Mouse (Mus musculus) forebrain, embryonic 10.5 days (tissue): ENCODE results near the gene Rnf126. TPM values are rescaled to one million over a fixed set of nuclear protein-coding genes. Genes with fewer than 3 reads are reported as not detected.

Source experiments
- DNase-seq: peaks from one replicate; pipeline ENCODE4 v3.0.0-alpha.2; 2017; ENCODE audit warnings: low spot score; ENCODE audit errors: extremely low spot score
- H3K27ac ChIP-seq: fragments of 300-500 bp; sonication (generic); 2 replicates; pipeline ENCODE4 v1.5.1; 2016; ENCODE audit warnings: mild to moderate bottlenecking
- H3K27me3 ChIP-seq: fragments of 300-500 bp; sonication (generic); 2 replicates; pipeline ENCODE4 v1.6.1; 2016; ENCODE audit warnings: mild to moderate bottlenecking; ENCODE audit not compliant: poor library complexity, severe bottlenecking
- H3K36me3 ChIP-seq: fragments of 300-500 bp; sonication (generic); replicated peaks from 2 replicates; pipeline ENCODE4 v1.6.1; 2016; ENCODE audit warnings: mild to moderate bottlenecking, moderate library complexity
- H3K4me1 ChIP-seq: fragments of 300-500 bp; sonication (generic); 2 replicates; pipeline ENCODE4 v1.6.1; 2016
- H3K4me3 ChIP-seq: fragments of 300-500 bp; sonication (generic); 2 replicates; pipeline ENCODE4 v1.5.1; 2016; ENCODE audit warnings: mild to moderate bottlenecking, moderate library complexity
- H3K9me3 ChIP-seq: fragments of 300-500 bp; sonication (generic); 2 replicates; pipeline ENCODE4 v1.6.1; 2016; ENCODE audit warnings: mild to moderate bottlenecking, moderate library complexity
- WGBS: fragments of 180-500 bp; shearing (Covaris S2); methylation state at CpG from one replicate; pipeline ENCODE4 v1.1.7; 2016; 5-methylcytosine and 5-hydroxymethylcytosine counted together
- polyA plus RNA-seq: library from polyadenylated mRNA; unstranded; fragments of >200 nt; fragmentation: Nextera tagmentation; extraction: Ambion mirVana; gene quantifications from 2 replicates; pipeline ENCODE4 v1.2.1, GENCODE M21; 2016

Rnf126 gene
- polyA plus RNA-seq, 1 experiment from 2014 or later: 92.4 TPM

DNA sequence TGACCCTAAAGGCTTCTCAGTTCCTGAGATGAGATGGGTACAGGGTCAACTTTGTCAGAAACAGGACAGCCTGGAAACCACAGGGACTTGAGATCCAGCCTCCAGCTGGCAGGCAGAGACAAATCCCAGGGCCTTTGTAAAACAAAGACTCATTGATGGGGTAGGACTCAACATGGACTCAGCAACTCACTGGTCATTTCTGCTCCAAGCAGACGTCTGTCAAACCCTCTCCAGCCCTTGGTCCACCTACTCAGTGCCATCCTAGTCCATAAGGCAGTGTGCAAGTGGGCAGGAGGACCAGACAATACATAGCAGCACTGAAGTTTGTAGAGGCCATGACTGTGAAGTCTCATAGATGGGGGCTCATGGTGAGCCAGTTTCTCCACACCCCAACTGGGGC lies 53.6 kb downstream of the Rnf126 start:
- Histone ChIP-seq H3K4me3 (no peak overlapping the region), H3K9me3 (no peaks in the 10 kb centered on the region), H3K4me1 (peaks cover 31% of the 10 kb centered on the region), H3K36me3 (peaks cover 44% of the 10 kb centered on the region), H3K27ac (no peak overlapping the region), H3K27me3 (peaks cover 45% of the 10 kb centered on the region)
- DNase-seq: no peak
- 33% methylated on average over 1 of the region's 1 CpGs for WGBS

GRCm38 (mm10) chr10:79712499-79713126 lies 54.1 kb downstream of the Rnf126 start:
- 9% methylated on average over 4 of the region's 6 CpGs for WGBS
- no peak overlapping the region for H3K4me3 ChIP-seq
- H3K27me3 ChIP-seq: peaks cover 40% of the 10 kb centered on the region
- peak; percentile 81 for DNase-seq
- H3K36me3 ChIP-seq: peaks cover 50% of the 10 kb centered on the region
- H3K27ac ChIP-seq: no peak overlapping the region
- peaks cover 33% of the 10 kb centered on the region for H3K4me1 ChIP-seq
- no peaks in the 10 kb centered on the region for H3K9me3 ChIP-seq

DNA sequence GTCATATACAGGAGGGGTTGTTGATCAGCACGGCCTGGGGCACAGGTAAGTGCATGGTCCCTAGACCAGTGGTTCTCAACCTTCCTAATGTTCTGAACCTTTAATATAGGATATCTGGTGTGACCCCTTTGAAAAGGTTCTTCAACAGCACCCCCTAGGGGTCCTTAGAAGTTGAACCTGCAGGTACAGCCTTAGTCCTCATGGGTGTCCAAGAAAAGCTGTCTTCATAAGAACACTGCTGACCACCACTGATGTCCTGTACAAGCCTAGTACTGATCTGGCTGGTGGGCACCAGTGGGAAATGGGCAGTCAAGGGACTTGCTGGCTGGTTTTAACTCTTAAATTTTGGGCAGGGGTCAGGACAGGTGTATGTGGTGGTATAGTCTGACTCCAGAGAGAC lies 54.7 kb downstream of the Rnf126 start:
- Histone ChIP-seq H3K36me3 (peaks cover 56% of the 10 kb centered on the region), H3K4me1 (peaks cover 33% of the 10 kb centered on the region), H3K27ac (no peak overlapping the region), H3K4me3 (no peak overlapping the region), H3K9me3 (no peaks in the 10 kb centered on the region), H3K27me3 (peaks cover 34% of the 10 kb centered on the region)
- DNase-seq: no peak
- 84% methylated on average over 1 of the region's 1 CpGs for WGBS

DNA sequence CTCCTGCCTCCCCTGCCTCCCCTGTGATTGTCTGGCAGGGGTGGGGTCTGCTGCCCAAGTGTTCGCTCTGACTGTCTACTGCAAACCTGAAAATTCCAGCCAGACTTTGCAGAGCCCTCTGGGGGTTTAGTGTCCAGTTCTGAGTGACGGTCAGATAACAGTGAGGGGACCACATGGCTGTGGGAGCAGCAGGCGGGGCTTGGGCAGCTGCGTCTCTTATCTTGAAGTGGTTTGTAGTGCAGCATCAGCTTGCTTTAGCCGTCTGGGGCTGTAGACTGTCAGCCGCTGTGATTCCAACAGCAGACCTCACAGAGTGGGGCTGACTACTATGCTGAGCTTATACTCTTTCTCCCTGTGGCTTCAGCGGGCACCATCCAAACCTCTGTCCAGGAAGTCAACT lies 57.4 kb downstream of the Rnf126 start:
- 86% methylated on average over 7 of the region's 7 CpGs for WGBS
- DNase-seq: no peak
- H3K27me3 ChIP-seq: peaks cover 6% of the 10 kb centered on the region
- peaks cover 67% of the 10 kb centered on the region for H3K36me3 ChIP-seq
- H3K4me3 ChIP-seq: no peak overlapping the region; the same call in 1 of the 2 replicates
- peaks cover 47% of the 10 kb centered on the region for H3K4me1 ChIP-seq
- no peak overlapping the region for H3K27ac ChIP-seq
- H3K9me3 ChIP-seq: no peaks in the 10 kb centered on the region

- Histone ChIP-seq H3K4me3 (no peak overlapping the region; the same call in 1 of the 2 replicates), H3K9me3 (no peaks in the 10 kb centered on the region), H3K4me1 (peaks cover 50% of the 10 kb centered on the region), H3K27ac (0 out of 2 replicates have a peak overlapping the region, but pooled peaks have one; percentile 20), H3K36me3 (peaks cover 67% of the 10 kb centered on the region), H3K27me3 (0 out of 2 replicates have a peak, but pooled peaks cover under 1% of the 10 kb centered on the region)
- no peak for DNase-seq
- 91% methylated on average over 21 of the region's 21 CpGs for WGBS
Measured at GRCm38 (mm10) chr10:79708668-79709067, 58.1 kb downstream of the Rnf126 start.

Other genes starting within 250 kb of the Rnf126 start
- gene Plpp2, start 233.2 kb downstream of the Rnf126 start, polyA plus RNA-seq: 26.0 and 28.8 TPM in 2 replicates
- 65.0 and 73.5 TPM in 2 replicates for gene Mier2, start 211.8 kb downstream of the Rnf126 start, polyA plus RNA-seq
- gene Theg, start 179.6 kb downstream of the Rnf126 start, polyA plus RNA-seq: not detected in 2 replicates
- gene C2cd4c, start 152.9 kb downstream of the Rnf126 start, polyA plus RNA-seq: not detected in 2 replicates
- 9.5 and 12.4 TPM in 2 replicates for gene Shc2, start 129.0 kb downstream of the Rnf126 start, polyA plus RNA-seq
- not detected in 2 replicates for gene Odf3l2, start 121.2 kb downstream of the Rnf126 start, polyA plus RNA-seq
- 0.90 and 1.5 TPM in 2 replicates for gene Madcam1, start 102.4 kb downstream of the Rnf126 start, polyA plus RNA-seq
- gene Tpgs1, start 97.6 kb downstream of the Rnf126 start, polyA plus RNA-seq: 59.7 and 63.8 TPM in 2 replicates
- 253 and 264 TPM in 2 replicates for gene Cdc34, start 84.8 kb downstream of the Rnf126 start, polyA plus RNA-seq
- 0.84 and 1.0 TPM in 2 replicates for gene Gzmm, start 77.9 kb downstream of the Rnf126 start, polyA plus RNA-seq
- gene Bsg, start 62.5 kb downstream of the Rnf126 start, polyA plus RNA-seq: 598 and 623 TPM in 2 replicates
- gene Hcn2, start 50.3 kb downstream of the Rnf126 start, polyA plus RNA-seq: 0.06 TPM in 1 of 2 replicates, not detected in the other
- 50.9 and 52.9 TPM in 2 replicates for gene Polrmt, start 20.4 kb downstream of the Rnf126 start, polyA plus RNA-seq
- gene Fgf22, start 11.9 kb downstream of the Rnf126 start, polyA plus RNA-seq: 0.36 and 0.64 TPM in 2 replicates
- gene Fstl3, start 10.3 kb upstream of the Rnf126 start, polyA plus RNA-seq: 1.1 and 1.5 TPM in 2 replicates
- not detected in 2 replicates for gene Prss57, start 24.0 kb upstream of the Rnf126 start, polyA plus RNA-seq
- gene Palm, start 26.6 kb upstream of the Rnf126 start, polyA plus RNA-seq: 114 and 119 TPM in 2 replicates
- 0.18 and 1.0 TPM in 2 replicates for gene Misp, start 54.0 kb upstream of the Rnf126 start, polyA plus RNA-seq
- 370 and 377 TPM in 2 replicates for gene Ptbp1, start 87.5 kb upstream of the Rnf126 start, polyA plus RNA-seq
- 8.1 TPM in 2 replicates for gene Prtn3, start 107.5 kb upstream of the Rnf126 start, polyA plus RNA-seq
- gene Plppr3, start 107.7 kb upstream of the Rnf126 start, polyA plus RNA-seq: 91.4 and 102 TPM in 2 replicates
- gene Elane, start 119.3 kb upstream of the Rnf126 start, polyA plus RNA-seq: not detected in 2 replicates
- gene Cfd, start 123.9 kb upstream of the Rnf126 start, polyA plus RNA-seq: not detected in 2 replicates
- 61.8 and 65.7 TPM in 2 replicates for gene Med16, start 142.0 kb upstream of the Rnf126 start, polyA plus RNA-seq
- 1.9 TPM in 1 of 2 replicates, not detected in the other for gene Gm26602, start 143.9 kb upstream of the Rnf126 start, polyA plus RNA-seq
- 0.28 and 0.48 TPM in 2 replicates for gene Kiss1r, start 150.0 kb upstream of the Rnf126 start, polyA plus RNA-seq
- 112 and 116 TPM in 2 replicates for gene R3hdm4, start 154.3 kb upstream of the Rnf126 start, polyA plus RNA-seq
- gene Arid3a, start 160.1 kb upstream of the Rnf126 start, polyA plus RNA-seq: 12.5 and 13.0 TPM in 2 replicates
- 165 and 167 TPM in 2 replicates for gene Wdr18, start 193.2 kb upstream of the Rnf126 start, polyA plus RNA-seq
- gene Grin3b, start 203.8 kb upstream of the Rnf126 start, polyA plus RNA-seq: 0.20 and 0.31 TPM in 2 replicates
- gene Tmem259, start 217.4 kb upstream of the Rnf126 start, polyA plus RNA-seq: 8.4 and 9.6 TPM in 2 replicates
- 222 and 226 TPM in 2 replicates for gene Cnn2, start 221.6 kb upstream of the Rnf126 start, polyA plus RNA-seq
- 2.9 and 3.1 TPM in 2 replicates for gene Abca7, start 229.5 kb upstream of the Rnf126 start, polyA plus RNA-seq
- 8.0 and 9.1 TPM in 2 replicates for gene Arhgap45, start 249.7 kb upstream of the Rnf126 start, polyA plus RNA-seq